Mouse (Mus musculus): Measurements from ENCODE around the gene Fads2.

The Fads2 gene

GRCm38 (mm10) chr19:10013913-10014312 is 87.6 kb downstream of the Fads2 start:
- DNase-seq (ENCODE audit: low read depth), result no peak

GRCm38 (mm10) chr19:10013348-10013747 is 88.2 kb downstream of the Fads2 start:
- no peak for DNase-seq (ENCODE audit: low read depth)

- DNase-seq (ENCODE audit: low read depth), result no peak
These were observed 88.7 kb downstream of the Fads2 start for GRCm38 (mm10) chr19:10012827-10013278.
